Mouse (Mus musculus) left cerebral cortex, adult 8-10 months (tissue): ENCODE measurements around the gene Ccdc162. TPM values are rescaled to one million over a fixed set of nuclear protein-coding genes. Genes with fewer than 3 reads are reported as not detected.

ENCODE experiments used
- DNase-seq, 2 experiments: peaks; one replicate each; pipeline ENCODE4 v3.0.0; 2022; ENCODE audit warnings: low spot score in 2 of 2
- total RNA-seq, 4 experiments: library from RNA; stranded (reverse); gene quantifications; 2 replicates each; pipeline ENCODE4 v1.2.4; 2022

Gene Ccdc162
- total RNA-seq, 4 experiments from 2014 or later: 0.77 to 1.6 (median 1.1) TPM

DNA sequence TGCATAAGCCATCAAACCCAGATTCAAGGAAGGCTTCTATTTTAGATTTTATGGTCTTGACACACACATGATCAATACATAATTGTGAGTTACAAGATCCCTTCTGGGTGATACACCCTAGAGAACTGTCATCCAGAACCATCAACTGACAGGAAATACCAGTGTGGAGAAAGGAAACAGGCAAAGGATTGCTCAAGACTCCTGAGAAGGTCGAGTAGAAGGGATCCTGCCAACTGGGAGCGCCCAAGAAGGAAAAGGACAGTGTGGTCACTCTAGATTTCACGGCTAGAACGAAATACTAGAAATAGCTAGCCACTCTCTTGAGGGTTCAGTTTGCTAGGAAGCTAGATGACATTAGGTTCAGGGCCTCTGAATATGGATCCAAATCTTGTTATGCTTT is 173.0 kb downstream of the Ccdc162 start:
- no peak for DNase-seq

GRCm38 (mm10) chr10:41542057-41542456 is 174.4 kb downstream of the Ccdc162 start:
- no peak for DNase-seq

DNA sequence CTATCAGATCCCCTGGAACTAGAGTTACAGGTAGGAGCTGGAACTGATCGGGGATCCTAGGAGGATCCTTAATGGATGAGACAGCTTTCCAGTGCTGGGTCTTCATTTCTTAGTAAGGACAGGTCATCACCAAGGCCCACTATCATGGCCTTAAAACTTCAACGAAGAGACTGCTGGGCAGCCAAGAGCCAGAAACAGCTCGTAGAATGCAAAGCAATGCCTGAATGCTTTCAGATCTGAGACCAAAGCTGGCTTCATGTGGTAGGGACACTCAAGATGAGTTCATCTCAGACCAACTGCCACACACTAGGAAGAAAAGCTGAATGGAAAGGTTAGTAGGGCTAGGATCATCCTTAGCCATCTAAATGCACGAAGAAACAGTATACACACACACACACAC is 177.4 kb downstream of the Ccdc162 start:
- no peak for DNase-seq

DNA sequence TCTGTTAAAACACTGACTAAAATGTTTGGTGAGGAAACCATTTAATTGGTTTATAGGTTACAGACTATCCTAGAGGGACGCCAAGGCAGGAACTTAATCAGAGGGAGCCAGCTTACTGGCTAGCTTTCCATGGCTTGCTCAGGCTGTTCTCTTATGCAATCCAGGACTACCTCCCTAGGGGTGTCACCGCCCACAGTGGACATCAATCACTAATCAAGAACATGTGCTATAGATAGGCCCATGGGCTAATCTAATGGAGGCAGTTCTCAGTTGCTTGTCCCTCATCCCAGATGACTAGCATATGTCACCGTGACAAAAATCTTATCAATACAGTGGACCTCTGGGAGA is 178.5 kb downstream of the Ccdc162 start:
- DNase-seq: no peak

- no peak for DNase-seq
Measured at GRCm38 (mm10) chr10:41537226-41537982, 179.0 kb downstream of the Ccdc162 start.

DNA sequence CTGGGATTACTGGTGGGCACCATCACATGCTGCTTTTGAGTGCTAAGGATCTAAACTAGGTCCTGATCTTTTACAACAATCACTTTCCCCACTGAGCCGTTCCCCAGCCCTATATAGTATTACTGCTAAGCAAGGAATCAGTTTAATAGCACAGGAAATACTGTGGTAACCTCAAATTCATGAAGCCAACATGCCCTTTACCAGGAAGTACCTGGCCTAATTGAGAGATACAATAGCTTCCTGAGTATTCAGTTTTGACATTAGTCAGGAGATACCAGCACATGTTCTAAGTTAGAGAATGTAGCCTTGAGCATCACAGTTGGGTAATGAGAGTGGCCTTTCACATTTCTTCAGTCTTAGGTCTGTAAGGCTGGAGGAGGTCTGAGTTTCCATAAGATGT is 179.7 kb downstream of the Ccdc162 start:
- no peak for DNase-seq

DNA sequence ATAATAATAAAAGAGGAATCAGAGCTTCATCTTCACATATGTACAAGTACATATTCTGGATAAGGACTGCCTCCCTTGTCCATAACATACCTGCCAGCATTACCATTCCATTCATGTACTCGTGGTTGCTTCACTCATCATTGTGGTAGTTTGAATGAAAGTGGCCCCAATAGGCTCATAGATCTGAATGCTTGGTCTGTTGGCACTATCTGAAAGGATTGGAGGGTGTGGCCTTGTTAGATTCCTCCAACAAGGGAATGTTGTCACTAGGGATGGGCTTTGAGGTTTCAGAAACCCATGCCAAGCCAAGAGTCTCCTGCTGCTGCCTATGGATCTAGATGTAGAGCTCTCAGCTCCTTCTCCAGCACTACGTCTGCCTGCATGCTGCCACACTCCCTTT is 180.4 kb downstream of the Ccdc162 start:
- DNase-seq: no peak

- DNase-seq: no peak
Measured at GRCm38 (mm10) chr10:41529972-41530371, 186.5 kb downstream of the Ccdc162 start.

DNA sequence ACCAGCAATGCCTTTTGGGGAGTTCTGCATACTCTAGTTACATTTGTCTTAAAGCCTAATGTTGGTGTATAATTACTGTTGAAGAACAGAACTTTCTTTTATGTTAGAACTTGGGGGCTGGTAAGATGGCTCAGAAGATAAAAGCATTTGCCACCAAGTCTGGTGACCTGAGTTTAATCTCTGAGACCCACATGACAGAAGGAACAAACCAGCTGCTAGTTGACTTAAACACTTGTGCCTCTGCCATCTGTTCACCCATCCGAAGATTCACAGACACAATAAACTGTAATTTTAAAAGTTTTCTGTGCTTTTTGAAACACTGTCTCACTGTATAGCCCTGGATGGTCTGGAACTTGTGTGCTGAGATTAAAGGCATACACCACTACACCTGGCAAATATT is 190.7 kb downstream of the Ccdc162 start:
- DNase-seq: no peak

- no peak for DNase-seq
Measured at GRCm38 (mm10) chr10:41523386-41523785, 193.0 kb downstream of the Ccdc162 start.

DNA sequence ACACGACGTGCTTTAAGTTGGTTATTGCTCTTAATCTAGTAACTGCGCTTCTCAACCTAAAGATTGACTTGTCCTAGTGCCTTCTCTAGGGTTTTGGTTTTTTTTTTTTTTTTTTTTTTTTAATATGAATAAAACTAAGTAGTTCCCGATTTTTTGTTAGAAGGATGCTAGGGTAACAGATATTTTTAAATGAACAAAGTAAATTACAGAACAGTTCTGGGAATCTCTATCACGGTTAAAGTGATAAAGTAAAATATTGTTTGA is 196.1 kb downstream of the Ccdc162 start:
- no peak for DNase-seq

DNA sequence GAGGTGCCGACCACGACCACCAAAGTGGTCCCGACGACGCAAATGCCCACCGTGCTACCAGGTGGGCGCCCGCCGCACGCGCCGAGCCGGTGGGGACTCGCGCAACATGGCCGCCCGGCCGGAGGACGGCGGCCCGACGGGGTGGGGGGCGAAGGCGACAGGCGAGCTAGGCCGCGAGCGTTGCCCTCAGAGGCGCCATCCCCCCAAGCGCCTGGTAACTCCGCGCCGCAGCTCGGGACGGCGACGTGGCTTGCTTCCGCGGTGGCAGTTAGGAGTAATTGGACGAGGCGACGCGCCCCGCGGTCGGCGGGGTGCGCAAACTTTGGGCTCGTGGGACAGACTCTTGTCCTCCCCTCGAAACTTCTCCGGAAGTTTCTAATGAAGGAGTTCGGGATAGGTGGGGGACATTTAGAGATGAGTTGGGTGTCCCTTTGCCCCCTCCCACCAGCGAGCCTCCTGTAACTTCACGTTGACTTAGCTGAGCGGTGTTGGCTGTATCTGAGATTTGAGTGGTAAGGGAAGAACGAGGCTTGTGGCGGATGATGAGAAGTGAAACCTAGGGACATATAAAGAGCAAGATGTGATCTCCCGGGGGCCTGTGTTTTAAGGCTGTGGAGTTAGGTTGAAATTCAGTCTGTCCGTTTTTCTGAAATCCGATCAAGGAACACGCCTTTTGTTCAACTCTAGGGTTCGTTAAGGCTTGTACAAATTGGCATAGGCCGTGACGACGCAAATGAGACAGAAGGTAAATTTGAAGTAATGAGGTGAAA is 196.6 kb downstream of the Ccdc162 start:
- DNase-seq: peak; percentile 10 to 23

DNA sequence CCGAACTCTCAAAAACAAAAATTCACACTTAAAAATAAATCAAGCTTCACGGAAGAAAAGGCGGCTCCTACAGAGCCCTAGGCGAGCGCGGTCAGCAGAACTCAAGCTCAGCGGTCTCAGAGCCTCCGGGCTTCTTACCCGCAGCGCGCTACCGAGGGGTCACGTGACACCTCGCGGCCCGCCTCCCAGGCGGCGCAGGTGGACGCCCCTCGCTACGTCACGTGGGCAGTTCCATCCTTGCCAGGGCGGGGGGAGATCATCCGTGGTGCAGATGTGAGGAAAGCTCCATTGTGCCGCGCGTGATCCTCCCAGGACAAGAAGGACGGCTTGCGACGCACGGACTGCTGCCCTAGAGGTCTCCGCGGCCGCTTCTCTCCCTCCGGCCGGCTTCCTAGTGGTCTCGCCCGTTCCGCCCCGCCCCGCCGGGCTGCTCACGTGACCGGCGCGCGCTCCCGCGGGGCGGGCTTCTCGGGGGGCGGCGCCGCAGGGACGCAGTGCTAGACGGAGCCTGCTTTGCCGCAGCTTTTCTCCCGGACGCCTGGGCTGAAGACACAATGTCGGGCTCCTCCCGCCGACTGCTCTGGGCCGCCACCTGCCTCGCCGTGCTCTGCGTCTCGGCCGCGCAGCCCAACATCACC is 197.3 kb downstream of the Ccdc162 start, which contains the start of gene Cd164:
Cd164 (plus strand) TSS at position 434 of the 638 bp plus-strand sequence.
- peak; percentile 85 to 87 for DNase-seq

GRCm38 (mm10) chr10:41518508-41518980 is 197.9 kb downstream of the Ccdc162 start:
- peak; percentile 41 to 61 for DNase-seq

GRCm38 (mm10) chr10:41514921-41515320 is 201.5 kb downstream of the Ccdc162 start:
- DNase-seq: no peak

GRCm38 (mm10) chr10:41514301-41514700 is 202.1 kb downstream of the Ccdc162 start:
- no peak for DNase-seq

GRCm38 (mm10) chr10:41509160-41509559 is 207.3 kb downstream of the Ccdc162 start:
- DNase-seq: no peak

- peak in 1 of 2 experiments; percentile 53 for DNase-seq
Measured at GRCm38 (mm10) chr10:41505446-41505845, 211.0 kb downstream of the Ccdc162 start.

- no peak for DNase-seq
Measured at GRCm38 (mm10) chr10:41504996-41505395, 211.4 kb downstream of the Ccdc162 start.

DNA sequence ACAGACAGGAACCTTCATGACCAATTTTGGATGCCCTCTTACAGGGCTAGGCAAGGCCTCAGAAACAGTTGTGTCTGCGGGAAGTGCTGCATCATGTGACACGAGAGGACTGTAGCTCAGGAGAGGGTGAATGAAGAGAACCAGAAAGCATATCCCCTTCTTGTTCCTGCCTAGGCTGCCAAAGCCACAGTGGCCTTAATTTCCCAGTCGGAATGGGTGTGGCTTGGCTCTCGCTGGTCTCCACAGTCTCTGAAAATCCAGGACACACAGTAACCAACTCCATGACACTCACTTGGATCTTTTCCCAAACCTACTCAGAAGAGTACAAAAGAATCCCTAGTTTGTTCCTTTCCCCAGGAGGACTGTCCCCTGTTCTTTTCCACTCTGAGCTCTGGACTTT is 215.5 kb downstream of the Ccdc162 start:
- peak in 1 of 2 experiments; percentile 44 for DNase-seq

DNA sequence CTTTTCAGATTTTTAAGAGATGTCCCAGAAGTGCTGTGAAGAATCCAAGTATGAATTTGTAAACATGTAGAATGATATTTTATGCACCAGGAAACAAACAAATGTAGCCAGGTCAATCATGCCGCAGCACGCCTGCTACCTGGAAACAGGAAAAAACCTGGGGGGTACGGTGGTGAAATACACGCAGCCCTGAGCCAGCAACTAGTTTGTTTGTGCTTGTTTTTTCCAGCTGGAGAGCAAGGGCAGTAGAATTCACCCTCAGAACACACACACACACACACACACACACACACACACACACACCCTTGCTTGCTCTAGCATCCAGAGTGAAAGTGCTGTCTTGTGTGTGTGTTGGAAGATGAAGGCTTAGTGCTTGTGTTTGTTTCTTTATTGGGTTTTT is 225.3 kb downstream of the Ccdc162 start:
- DNase-seq: no peak

GRCm38 (mm10) chr10:41490518-41490873 is 225.9 kb downstream of the Ccdc162 start:
- no peak for DNase-seq
